Mouse (Mus musculus): Measurements from ENCODE around the gene Iqgap1.

DNA sequence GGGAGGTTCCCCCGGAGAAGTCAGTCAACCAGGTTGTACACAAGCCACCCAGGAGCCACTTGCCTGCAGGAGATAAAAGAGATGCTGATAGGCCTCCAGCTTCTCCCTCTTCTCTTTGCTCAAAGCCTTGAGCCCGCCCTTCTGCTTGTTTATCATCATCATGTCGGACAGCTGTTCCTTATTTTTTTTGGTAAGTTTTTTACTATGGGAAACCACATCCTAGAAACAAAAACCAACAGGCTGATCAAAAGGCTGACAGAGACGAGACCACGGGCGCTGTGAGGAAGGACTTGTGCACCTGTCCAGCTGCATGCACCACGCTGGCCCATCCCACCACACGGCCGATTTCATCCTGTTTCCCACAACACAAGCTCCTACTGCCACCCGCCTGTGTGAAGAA lies 89.6 kb downstream of the Iqgap1 start:
- no peak for TF ChIP-seq POLR2A (IDR thresholded peaks at IDR 0.05; ENCODE audit: borderline replicate concordance, control insufficient read depth, low read depth, low read length)
- no peak for TF ChIP-seq CTCF (IDR thresholded peaks at IDR 0.05; ENCODE audit: control insufficient read depth, insufficient read depth, low read length)

Measured in bone marrow, adult 2 months (tissue).